ENCODE assay signal across 8 mouse cellular contexts in the genomic region with DNA sequence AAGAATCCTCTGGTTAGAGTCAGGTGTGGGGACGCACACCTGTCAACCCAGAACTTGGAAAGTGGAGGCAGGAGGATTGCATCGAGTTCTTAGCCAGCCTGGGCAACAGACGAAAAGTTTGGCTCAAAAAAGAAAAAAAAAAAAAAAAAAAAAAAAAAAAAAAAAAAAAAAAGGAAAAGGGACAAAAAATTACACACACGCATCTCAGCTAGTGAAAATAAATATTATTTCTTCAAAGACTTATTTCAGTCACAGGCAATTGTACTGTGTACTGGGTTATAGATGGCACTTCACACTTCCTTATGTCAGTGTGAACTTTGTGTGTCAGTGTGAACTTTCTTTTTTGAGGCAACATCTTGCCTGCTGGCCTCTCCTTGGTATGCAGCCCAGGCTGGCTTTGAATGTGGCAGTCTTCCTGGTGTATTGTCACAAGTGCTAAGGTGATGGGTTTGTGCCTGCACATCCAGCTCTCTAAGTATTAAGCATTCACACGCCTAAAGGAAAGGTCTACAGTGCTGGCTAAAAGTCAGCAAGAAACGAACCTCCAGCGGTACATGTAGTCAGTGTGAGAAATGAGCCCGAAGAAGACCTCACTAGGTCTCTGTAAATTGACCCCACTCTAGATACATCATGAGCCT. TPM values are rescaled to one million over a fixed set of nuclear protein-coding genes. Genes with fewer than 3 reads are reported as not detected.
DNase-seq lines count a peak whose midpoint lies in the region; ATAC-seq and TF ChIP-seq lines count a peak whose summit lies in the region.

No protein-coding gene starts in this region.

- TF ChIP-seq POLR2A in lung, adult 2 months (IDR thresholded peaks at IDR 0.05; ENCODE audit: borderline replicate concordance, extremely low read depth, low read depth, low read length): no peak

- peak overlapping the region; percentile 98 for H3K4me3 ChIP-seq in lung, adult 2 months (replicated peaks; ENCODE audit: extremely low read depth, low read depth, low read length)
- H3K4me3 ChIP-seq in embryonic facial prominence, embryonic 11.5 days (ENCODE audit: low read depth, low read length): peak overlapping the region; percentile 93
- H3K4me3 ChIP-seq in intestine, embryonic 15.5 days (replicated peaks): peak overlapping the region; percentile 84
- peak overlapping the region; percentile 89 for H3K4me3 ChIP-seq in neural tube, embryonic 14.5 days (ENCODE audit: low read depth, low read length)

- DNase-seq in lung, adult 2 months: no peak
- no peak for DNase-seq in lung, adult 18-20 months
- no peak for DNase-seq in embryonic facial prominence, embryonic 11.5 days (ENCODE audit: low spot score)
- DNase-seq in right cerebral cortex, postnatal 36 days (ENCODE audit: low spot score in 2 of 2): no peak
- no peak for DNase-seq in MN1 (ENCODE audit: low spot score)
- no peak for DNase-seq in spleen, adult 12 weeks (ENCODE audit: low spot score)

- 36% methylated on average over 8 of the region's 8 CpGs for WGBS in lung, adult 2 months
- 54% methylated on average over 8 of the region's 8 CpGs for WGBS in embryonic facial prominence, embryonic 11.5 days
- WGBS in intestine, embryonic 15.5 days: 44% methylated on average over 8 of the region's 8 CpGs
- WGBS in neural tube, embryonic 14.5 days: 54% methylated on average over 8 of the region's 8 CpGs

- no peaks in the 10 kb centered on the region for H3K9me3 ChIP-seq in embryonic facial prominence, embryonic 11.5 days (replicated peaks; ENCODE audit: control insufficient read depth, low read length)
- no peaks in the 10 kb centered on the region for H3K9me3 ChIP-seq in intestine, embryonic 15.5 days
- 0 out of 2 replicates have a peak, but pooled peaks cover 2% of the 10 kb centered on the region for H3K9me3 ChIP-seq in neural tube, embryonic 14.5 days (ENCODE audit: control insufficient read depth, low read length)

- no peaks in the 10 kb centered on the region; the same call in none of the 2 replicates for H3K4me1 ChIP-seq in lung, adult 2 months (ENCODE audit: control insufficient read depth, insufficient read depth, low read length)
- H3K4me1 ChIP-seq in embryonic facial prominence, embryonic 11.5 days (ENCODE audit: control insufficient read depth, insufficient read depth, low read length): no peaks in the 10 kb centered on the region
- H3K4me1 ChIP-seq in intestine, embryonic 15.5 days (replicated peaks): no peaks in the 10 kb centered on the region; the same call in 1 of the 2 replicates
- no peaks in the 10 kb centered on the region for H3K4me1 ChIP-seq in neural tube, embryonic 14.5 days (ENCODE audit: control insufficient read depth, insufficient read depth, low read length)

- H3K4me2 ChIP-seq in embryonic facial prominence, embryonic 11.5 days (ENCODE audit: low read depth, low read length): peak overlapping the region; percentile 74
- peak overlapping the region; percentile 73 for H3K4me2 ChIP-seq in intestine, embryonic 15.5 days (replicated peaks)
- H3K4me2 ChIP-seq in neural tube, embryonic 14.5 days (ENCODE audit: low read depth, low read length): peak overlapping the region; percentile 72

- no peak overlapping the region for H3K27ac ChIP-seq in embryonic facial prominence, embryonic 11.5 days (replicated peaks; ENCODE audit: low read depth, low read length)
- H3K27ac ChIP-seq in intestine, embryonic 15.5 days: no peak overlapping the region
- H3K27ac ChIP-seq in neural tube, embryonic 14.5 days (ENCODE audit: low read depth, low read length): peak overlapping the region; percentile 95

- no peaks in the 10 kb centered on the region for H3K36me3 ChIP-seq in embryonic facial prominence, embryonic 11.5 days (replicated peaks; ENCODE audit: control insufficient read depth, insufficient read depth, low read depth, low read length)
- no peaks in the 10 kb centered on the region for H3K36me3 ChIP-seq in intestine, embryonic 15.5 days
- H3K36me3 ChIP-seq in neural tube, embryonic 14.5 days (ENCODE audit: control insufficient read depth, insufficient read depth, low read length): peaks cover 5% of the 10 kb centered on the region; the same call in 1 of the 2 replicates

- TF ChIP-seq CTCF in lung, adult 2 months (IDR thresholded peaks at IDR 0.05; ENCODE audit: insufficient read depth, low read length): no peak

- H3K9ac ChIP-seq in embryonic facial prominence, embryonic 11.5 days (replicated peaks; ENCODE audit: low read length): peak overlapping the region; percentile 83
- H3K9ac ChIP-seq in intestine, embryonic 15.5 days: peak overlapping the region; percentile 76
- peak overlapping the region; percentile 84; the same call in 1 of the 2 replicates for H3K9ac ChIP-seq in neural tube, embryonic 14.5 days (replicated peaks; ENCODE audit: low read depth, low read length)

- H3K27me3 ChIP-seq in embryonic facial prominence, embryonic 11.5 days (ENCODE audit: control insufficient read depth, insufficient read depth, low read length): no peaks in the 10 kb centered on the region
- no peaks in the 10 kb centered on the region for H3K27me3 ChIP-seq in intestine, embryonic 15.5 days (replicated peaks)
- H3K27me3 ChIP-seq in neural tube, embryonic 14.5 days (ENCODE audit: control insufficient read depth, insufficient read depth, low read length): no peaks in the 10 kb centered on the region

- ATAC-seq in embryonic facial prominence, embryonic 11.5 days (replicated peaks; ENCODE audit: insufficient number of reproducible peaks, low FRiP score, low TSS enrichment, low read depth): no peak
- no peak for ATAC-seq in intestine, embryonic 15.5 days
- ATAC-seq in neural tube, embryonic 14.5 days (ENCODE audit: low read depth): no peak

RNA-seq across cellular contexts. Expression of a gene that starts 0.7 kb away (rescaled TPM):
- 10.1 and 16.7 TPM in 2 replicates for polyA plus RNA-seq in lung, adult 2 months (2012; rRNA removed)
- polyA plus RNA-seq in embryonic facial prominence, embryonic 11.5 days (2014; fragmentation: Nextera tagmentation; extraction: Ambion mirVana): 22.4 and 22.5 TPM in 2 replicates
- polyA plus RNA-seq in intestine, embryonic 15.5 days (2015; fragmentation: Nextera tagmentation; extraction: Ambion mirVana): 19.8 and 22.0 TPM in 2 replicates
- polyA plus RNA-seq in neural tube, embryonic 14.5 days (2014; fragmentation: Nextera tagmentation; extraction: Ambion mirVana): 59.8 and 60.7 TPM in 2 replicates
